Mouse (Mus musculus) kidney, embryonic 15.5 days (tissue): ENCODE data around the gene Cryzl1. TPM values are rescaled to one million over a fixed set of nuclear protein-coding genes. Genes with fewer than 3 reads are reported as not detected.

ENCODE experiments used
- ATAC-seq: fragments of 200-750 bp; cut with Nextera tagmentation; replicated peaks from 2 replicates; pipeline ENCODE4 v1.8.0; 2017; ENCODE audit warnings: moderate TSS enrichment; ENCODE audit not compliant: low FRiP score
- H3K27ac ChIP-seq: fragments of 300-500 bp; sonication (generic); 2 replicates; pipeline ENCODE4 v1.5.1; 2015; ENCODE audit warnings: mild to moderate bottlenecking, inconsistent platforms
- H3K27me3 ChIP-seq: fragments of 300-500 bp; sonication (generic); 2 replicates; pipeline ENCODE4 v1.6.1; 2015; ENCODE audit warnings: inconsistent platforms
- H3K36me3 ChIP-seq: fragments of 300-500 bp; sonication (generic); 2 replicates; pipeline ENCODE4 v1.6.1; 2015; ENCODE audit warnings: inconsistent platforms
- H3K4me1 ChIP-seq: fragments of 300-500 bp; sonication (generic); 2 replicates; pipeline ENCODE4 v1.6.1; 2015; ENCODE audit warnings: inconsistent platforms
- H3K4me2 ChIP-seq: fragments of 300-500 bp; sonication (generic); 2 replicates; pipeline ENCODE4 v1.6.1; 2015; ENCODE audit warnings: moderate library complexity, mild to moderate bottlenecking, inconsistent platforms
- H3K4me3 ChIP-seq: fragments of 300-500 bp; sonication (generic); replicated peaks from 2 replicates; pipeline ENCODE4 v1.5.1; 2015; ENCODE audit warnings: mild to moderate bottlenecking, inconsistent platforms
- H3K9ac ChIP-seq: fragments of 300-500 bp; sonication (generic); 2 replicates; pipeline ENCODE4 v1.6.1; 2015; ENCODE audit warnings: mild to moderate bottlenecking, inconsistent platforms
- H3K9me3 ChIP-seq: fragments of 300-500 bp; sonication (generic); replicated peaks from 2 replicates; pipeline ENCODE4 v1.6.1; 2016; ENCODE audit warnings: inconsistent platforms
- WGBS: fragments of 180-500 bp; shearing (Covaris S2); methylation state at CpG from one replicate; pipeline ENCODE4 v1.1.7; 2015; ENCODE audit warnings: mixed read lengths; 5-methylcytosine and 5-hydroxymethylcytosine counted together
- polyA plus RNA-seq: library from polyadenylated mRNA; unstranded; fragments of >200 nt; fragmentation: Nextera tagmentation; extraction: Ambion mirVana; gene quantifications from 2 replicates; pipeline ENCODE4 v1.2.1, GENCODE M21; 2015

Gene Cryzl1
- polyA plus RNA-seq, 1 experiment from 2014 or later, result 68.8 TPM

- Histone ChIP-seq H3K4me2 (no peak overlapping the region), H3K36me3 (peaks cover 94% of the 10 kb centered on the region), H3K9ac (no peak overlapping the region), H3K9me3 (no peaks in the 10 kb centered on the region), H3K4me1 (no peaks in the 10 kb centered on the region), H3K4me3 (no peak overlapping the region), H3K27ac (no peak overlapping the region), H3K27me3 (no peaks in the 10 kb centered on the region)
- 85% methylated on average over 5 of the region's 5 CpGs for WGBS
- no peak for ATAC-seq
Observed at GRCm38 (mm10) chr16:91680656-91681055, 48.1 kb downstream of the Cryzl1 start.

GRCm38 (mm10) chr16:91678147-91678911 lies 50.4 kb downstream of the Cryzl1 start:
- Histone ChIP-seq H3K27ac (no peak overlapping the region), H3K36me3 (peaks cover 90% of the 10 kb centered on the region), H3K4me3 (no peak overlapping the region), H3K4me1 (no peaks in the 10 kb centered on the region), H3K9me3 (no peaks in the 10 kb centered on the region), H3K27me3 (no peaks in the 10 kb centered on the region), H3K9ac (no peak overlapping the region), H3K4me2 (no peak overlapping the region)
- no peak for ATAC-seq
- 88% methylated on average over 5 of the region's 5 CpGs for WGBS

- H3K9me3 ChIP-seq, result no peaks in the 10 kb centered on the region
- H3K4me3 ChIP-seq, result no peak overlapping the region
- 88% methylated on average over 4 of the region's 4 CpGs for WGBS
- no peak for ATAC-seq
- H3K4me2 ChIP-seq, result no peak overlapping the region
- H3K9ac ChIP-seq, result no peak overlapping the region
- peaks cover 90% of the 10 kb centered on the region for H3K36me3 ChIP-seq
- no peaks in the 10 kb centered on the region for H3K27me3 ChIP-seq
- no peak overlapping the region for H3K27ac ChIP-seq
- no peaks in the 10 kb centered on the region for H3K4me1 ChIP-seq
Observed at GRCm38 (mm10) chr16:91674500-91674899, 54.3 kb downstream of the Cryzl1 start.

GRCm38 (mm10) chr16:91663795-91664194 lies 65.0 kb downstream of the Cryzl1 start:
- Histone ChIP-seq H3K9me3 (peaks cover 9% of the 10 kb centered on the region; the same call in 1 of the 2 replicates), H3K36me3 (peaks cover 93% of the 10 kb centered on the region), H3K27ac (no peak overlapping the region), H3K4me1 (no peaks in the 10 kb centered on the region), H3K9ac (no peak overlapping the region), H3K4me3 (no peak overlapping the region), H3K4me2 (no peak overlapping the region), H3K27me3 (no peaks in the 10 kb centered on the region)
- no peak for ATAC-seq
- WGBS, result 96% methylated on average over 3 of the region's 3 CpGs

GRCm38 (mm10) chr16:91662336-91662735 lies 66.4 kb downstream of the Cryzl1 start:
- H3K36me3 ChIP-seq, result peaks cover 97% of the 10 kb centered on the region
- no peaks in the 10 kb centered on the region for H3K27me3 ChIP-seq
- 95% methylated on average over 16 of the region's 16 CpGs for WGBS
- H3K27ac ChIP-seq, result no peak overlapping the region
- H3K9me3 ChIP-seq, result peaks cover 9% of the 10 kb centered on the region; the same call in 1 of the 2 replicates
- H3K4me2 ChIP-seq, result no peak overlapping the region
- H3K9ac ChIP-seq, result no peak overlapping the region
- H3K4me3 ChIP-seq, result no peak overlapping the region
- no peak for ATAC-seq
- no peaks in the 10 kb centered on the region for H3K4me1 ChIP-seq

GRCm38 (mm10) chr16:91661397-91661796 lies 67.4 kb downstream of the Cryzl1 start:
- no peak for ATAC-seq
- Histone ChIP-seq H3K4me2 (no peak overlapping the region), H3K27me3 (no peaks in the 10 kb centered on the region), H3K4me3 (no peak overlapping the region), H3K9ac (no peak overlapping the region), H3K4me1 (no peaks in the 10 kb centered on the region), H3K36me3 (peaks cover 97% of the 10 kb centered on the region), H3K9me3 (peaks cover 9% of the 10 kb centered on the region; the same call in 1 of the 2 replicates), H3K27ac (no peak overlapping the region)
- WGBS, result 75% methylated on average over 1 of the region's 1 CpGs

- Histone ChIP-seq H3K4me1 (no peaks in the 10 kb centered on the region), H3K9me3 (peaks cover 9% of the 10 kb centered on the region; the same call in 1 of the 2 replicates), H3K4me3 (no peak overlapping the region), H3K27me3 (no peaks in the 10 kb centered on the region), H3K4me2 (no peak overlapping the region), H3K27ac (no peak overlapping the region), H3K36me3 (peaks cover 97% of the 10 kb centered on the region), H3K9ac (no peak overlapping the region)
- no peak for ATAC-seq
- 96% methylated on average over 20 of the region's 20 CpGs for WGBS
Observed at GRCm38 (mm10) chr16:91659798-91660197, 69.0 kb downstream of the Cryzl1 start.

GRCm38 (mm10) chr16:91658471-91658870 lies 70.3 kb downstream of the Cryzl1 start:
- H3K9me3 ChIP-seq, result peaks cover 9% of the 10 kb centered on the region; the same call in 1 of the 2 replicates
- no peak for ATAC-seq
- no peaks in the 10 kb centered on the region for H3K27me3 ChIP-seq
- H3K27ac ChIP-seq, result no peak overlapping the region
- H3K4me2 ChIP-seq, result no peak overlapping the region
- H3K4me3 ChIP-seq, result no peak overlapping the region
- H3K36me3 ChIP-seq, result peaks cover 96% of the 10 kb centered on the region
- no peak overlapping the region for H3K9ac ChIP-seq
- 96% methylated on average over 5 of the region's 5 CpGs for WGBS
- H3K4me1 ChIP-seq, result no peaks in the 10 kb centered on the region

- 96% methylated on average over 17 of the region's 17 CpGs for WGBS
Observed at GRCm38 (mm10) chr16:91657285-91657684, 71.5 kb downstream of the Cryzl1 start.

GRCm38 (mm10) chr16:91655285-91655684 lies 73.5 kb downstream of the Cryzl1 start:
- H3K9me3 ChIP-seq, result peaks cover 9% of the 10 kb centered on the region; the same call in 1 of the 2 replicates
- WGBS, result 92% methylated on average over 9 of the region's 9 CpGs
- H3K27ac ChIP-seq, result no peak overlapping the region
- no peak overlapping the region for H3K4me2 ChIP-seq
- H3K27me3 ChIP-seq, result no peaks in the 10 kb centered on the region
- H3K4me1 ChIP-seq, result 0 out of 2 replicates have a peak, but pooled peaks cover 2% of the 10 kb centered on the region
- H3K4me3 ChIP-seq, result no peak overlapping the region
- no peak for ATAC-seq
- H3K9ac ChIP-seq, result no peak overlapping the region
- H3K36me3 ChIP-seq, result peaks cover 88% of the 10 kb centered on the region

More at GRCm38 (mm10) chr16:91657285-91657684, 71.5 kb downstream of the Cryzl1 start:
- Histone ChIP-seq H3K9ac (no peak overlapping the region), H3K4me3 (no peak overlapping the region), H3K4me1 (no peaks in the 10 kb centered on the region), H3K36me3 (peaks cover 92% of the 10 kb centered on the region), H3K27me3 (no peaks in the 10 kb centered on the region), H3K9me3 (peaks cover 9% of the 10 kb centered on the region; the same call in 1 of the 2 replicates), H3K27ac (no peak overlapping the region), H3K4me2 (no peak overlapping the region)
- 0 out of 2 replicates have a peak, but pooled peaks have one; percentile 52 for ATAC-seq

GRCm38 (mm10) chr16:91652191-91652590 lies 76.6 kb downstream of the Cryzl1 start:
- ATAC-seq, result no peak
- Histone ChIP-seq H3K36me3 (peaks cover 57% of the 10 kb centered on the region), H3K9me3 (no peaks in the 10 kb centered on the region), H3K4me2 (no peak overlapping the region), H3K27ac (no peak overlapping the region), H3K27me3 (no peaks in the 10 kb centered on the region), H3K9ac (no peak overlapping the region), H3K4me1 (peaks cover 9% of the 10 kb centered on the region), H3K4me3 (no peak overlapping the region)
- WGBS, result 91% methylated on average over 3 of the region's 3 CpGs

GRCm38 (mm10) chr16:91649781-91650180 lies 79.0 kb downstream of the Cryzl1 start:
- Histone ChIP-seq H3K4me2 (peak overlapping the region; percentile 33; the same call in 1 of the 2 replicates), H3K4me1 (peaks cover 12% of the 10 kb centered on the region), H3K9me3 (no peaks in the 10 kb centered on the region), H3K4me3 (no peak overlapping the region; the same call in 1 of the 2 replicates), H3K9ac (no peak overlapping the region), H3K27me3 (no peaks in the 10 kb centered on the region), H3K36me3 (peaks cover 33% of the 10 kb centered on the region), H3K27ac (no peak overlapping the region)
- no peak for ATAC-seq
